Mouse (Mus musculus) megakaryocyte, embryonic 14.5 days (primary cell): ENCODE measurements at regions not wholly inside any gene's neighbourhood (a gene's known extent, or its start where the extent isn't known, plus 50 kb on each side); places are given as distances from the start of the nearest gene placed in this dataset.

Experiments used
- H3K27me3 ChIP-seq: replicated peaks from 2 replicates; pipeline ENCODE3; 2012; ENCODE audit warnings: inconsistent platforms
- H3K36me3 ChIP-seq: replicated peaks from 2 replicates; pipeline ENCODE3; 2012; ENCODE audit warnings: low read length, inconsistent platforms, mixed read lengths
- H3K4me1 ChIP-seq: 2 replicates; pipeline ENCODE4 v1.6.1; 2012; ENCODE audit warnings: inconsistent platforms
- H3K4me3 ChIP-seq: replicated peaks from 2 replicates; pipeline ENCODE3; 2012; ENCODE audit warnings: moderate library complexity, mild to moderate bottlenecking, inconsistent platforms
- H3K9me3 ChIP-seq: 2 replicates; pipeline ENCODE4 v1.6.1; 2012; ENCODE audit warnings: inconsistent platforms
- FLI1 ChIP-seq: IDR thresholded peaks from 2 replicates; pipeline ENCODE4 v1.6.1; 2012; ENCODE audit warnings: low read length, inconsistent platforms, mixed read lengths
- GATA1 ChIP-seq: IDR thresholded peaks from 3 replicates; pipeline ENCODE4 v1.6.1; 2012; ENCODE audit warnings: mixed read lengths, low read length, inconsistent platforms, borderline replicate concordance

DNA sequence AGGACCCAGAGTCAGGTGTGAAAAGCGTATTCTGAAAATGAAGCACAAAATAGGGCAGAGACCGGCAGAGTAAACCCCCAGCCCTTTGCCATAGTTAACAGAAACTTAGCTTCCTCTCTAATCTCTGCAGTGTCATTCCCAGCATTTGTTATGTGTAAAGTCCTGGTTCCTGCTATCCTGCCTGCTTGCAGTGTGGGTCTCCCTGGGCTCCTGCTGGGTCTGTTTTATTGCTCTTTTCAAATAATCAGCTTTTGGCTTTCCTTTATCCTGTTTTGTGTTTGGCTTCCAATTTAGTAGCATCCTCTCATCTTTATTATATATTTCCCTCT is 128.3 kb downstream of the 4933412E24Rik start:
- H3K4me3 ChIP-seq: peak overlapping the region; percentile 66
- TF ChIP-seq GATA1 (no peak), FLI1 (no peak)
- H3K36me3 ChIP-seq: no peaks in the 10 kb centered on the region
- no peaks in the 10 kb centered on the region for H3K27me3 ChIP-seq
- no peaks in the 10 kb centered on the region for H3K9me3 ChIP-seq
- peaks cover 9% of the 10 kb centered on the region for H3K4me1 ChIP-seq

DNA sequence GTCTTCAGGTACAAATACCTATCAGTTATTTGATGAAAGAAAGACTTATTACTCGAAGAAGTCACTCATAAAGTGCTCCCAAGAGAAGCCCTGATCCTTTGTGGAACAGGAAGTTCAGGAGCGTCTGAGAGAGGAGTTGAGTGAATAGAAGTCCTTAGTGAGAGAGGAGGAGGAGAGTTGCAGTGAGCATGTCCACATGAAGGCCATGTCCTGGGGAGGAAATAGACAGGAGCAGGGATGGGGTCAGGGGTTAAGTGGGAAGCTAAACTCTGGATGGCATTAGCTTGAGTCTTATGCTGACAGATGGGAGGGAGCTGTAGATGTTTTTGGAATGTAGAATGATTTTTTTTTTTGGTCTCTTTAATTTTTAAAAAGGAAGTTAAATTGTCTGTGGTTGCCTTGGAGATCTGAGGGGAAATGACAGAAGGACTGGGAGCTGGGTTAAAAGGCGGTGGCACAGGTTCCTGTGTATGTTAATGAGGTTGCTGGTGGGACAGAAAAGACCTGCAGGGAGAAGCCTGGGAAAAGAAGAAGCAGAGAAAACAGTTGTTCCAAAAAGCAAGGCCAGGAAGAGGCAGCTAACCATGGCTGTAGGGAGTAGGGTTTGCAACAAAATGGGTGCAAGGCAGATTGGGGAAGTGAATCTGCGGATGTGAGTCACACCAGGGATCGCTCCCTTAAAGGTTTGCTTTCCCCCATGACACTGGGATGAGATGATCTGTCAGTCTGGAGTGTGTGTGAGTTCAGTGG is 128.9 kb downstream of the 4933412E24Rik start:
- TF ChIP-seq GATA1 (no peak), FLI1 (no peak)
- Histone ChIP-seq H3K4me1 (peaks cover 9% of the 10 kb centered on the region), H3K27me3 (no peaks in the 10 kb centered on the region), H3K4me3 (peak overlapping the region; percentile 66), H3K9me3 (no peaks in the 10 kb centered on the region), H3K36me3 (no peaks in the 10 kb centered on the region)

DNA sequence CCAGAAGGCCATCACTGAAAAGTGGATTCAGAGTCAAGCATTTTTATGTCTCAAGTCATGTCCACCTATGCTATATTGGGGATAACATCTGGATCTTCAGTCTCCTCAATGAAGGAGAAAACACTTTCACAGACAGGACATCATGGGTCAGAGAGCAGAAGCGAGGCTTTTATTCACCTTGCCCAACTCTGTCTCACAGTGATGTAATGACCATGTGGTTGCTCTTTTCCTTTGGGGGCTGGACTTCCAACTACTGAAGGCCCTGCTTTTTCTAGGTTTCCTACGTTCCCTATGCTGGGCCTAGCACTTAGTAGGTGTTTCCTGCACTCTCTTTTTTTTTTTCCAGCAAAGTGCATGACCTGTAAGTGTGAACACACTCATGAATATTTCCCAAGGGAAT is 130.4 kb downstream of the 4933412E24Rik start:
- H3K4me1 ChIP-seq: peaks cover 9% of the 10 kb centered on the region
- TF ChIP-seq FLI1 (no peak), GATA1 (no peak)
- no peaks in the 10 kb centered on the region for H3K36me3 ChIP-seq
- H3K4me3 ChIP-seq: no peak overlapping the region
- no peaks in the 10 kb centered on the region for H3K9me3 ChIP-seq
- H3K27me3 ChIP-seq: no peaks in the 10 kb centered on the region

DNA sequence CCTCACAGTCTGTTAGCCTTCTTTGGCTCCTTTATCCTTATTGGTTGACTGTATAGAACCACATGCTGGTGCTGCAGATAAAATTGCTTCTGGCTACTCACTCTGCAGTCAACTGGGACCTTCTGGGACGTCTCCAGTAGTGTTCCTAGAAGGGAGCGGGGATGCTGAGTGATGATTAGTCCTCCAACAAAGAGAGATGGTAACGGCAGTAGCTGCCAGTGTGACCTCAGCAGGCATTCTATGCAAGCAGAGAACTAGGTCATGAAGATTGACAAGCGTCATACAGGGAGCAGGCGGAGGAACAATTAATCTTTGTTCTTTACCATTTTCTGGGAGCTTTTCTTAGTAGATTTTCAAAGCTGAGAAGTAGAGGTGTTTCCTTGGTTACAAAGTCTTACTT is 134.0 kb downstream of the 4933412E24Rik start:
- Histone ChIP-seq H3K4me3 (no peak overlapping the region), H3K36me3 (no peaks in the 10 kb centered on the region), H3K4me1 (peaks cover 2% of the 10 kb centered on the region; the same call in 1 of the 2 replicates), H3K27me3 (no peaks in the 10 kb centered on the region), H3K9me3 (no peaks in the 10 kb centered on the region)
- TF ChIP-seq GATA1: no peak
- no peak for TF ChIP-seq FLI1

DNA sequence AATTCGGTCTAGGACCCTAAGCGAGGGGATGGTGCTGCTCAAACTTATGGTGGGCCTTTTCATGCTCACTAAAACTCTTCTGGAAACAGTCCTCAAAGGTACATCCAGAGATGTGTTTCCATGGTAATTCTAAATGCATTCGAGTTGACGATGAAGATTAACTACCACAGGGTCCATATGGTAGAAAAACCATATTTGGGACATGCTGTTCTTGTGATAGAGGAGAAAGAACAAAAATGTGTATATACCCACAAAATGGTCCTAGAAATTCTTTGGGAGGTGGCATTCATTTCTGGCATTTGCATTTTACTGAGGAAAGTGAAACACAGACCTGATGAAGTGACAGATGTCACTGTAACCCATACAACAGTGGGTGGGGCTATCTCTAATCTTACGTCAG is 136.0 kb downstream of the 4933412E24Rik start:
- TF ChIP-seq GATA1 (no peak), FLI1 (no peak)
- no peaks in the 10 kb centered on the region for H3K9me3 ChIP-seq
- peaks cover 1% of the 10 kb centered on the region for H3K27me3 ChIP-seq
- no peaks in the 10 kb centered on the region for H3K4me1 ChIP-seq
- no peak overlapping the region for H3K4me3 ChIP-seq
- H3K36me3 ChIP-seq: no peaks in the 10 kb centered on the region

DNA sequence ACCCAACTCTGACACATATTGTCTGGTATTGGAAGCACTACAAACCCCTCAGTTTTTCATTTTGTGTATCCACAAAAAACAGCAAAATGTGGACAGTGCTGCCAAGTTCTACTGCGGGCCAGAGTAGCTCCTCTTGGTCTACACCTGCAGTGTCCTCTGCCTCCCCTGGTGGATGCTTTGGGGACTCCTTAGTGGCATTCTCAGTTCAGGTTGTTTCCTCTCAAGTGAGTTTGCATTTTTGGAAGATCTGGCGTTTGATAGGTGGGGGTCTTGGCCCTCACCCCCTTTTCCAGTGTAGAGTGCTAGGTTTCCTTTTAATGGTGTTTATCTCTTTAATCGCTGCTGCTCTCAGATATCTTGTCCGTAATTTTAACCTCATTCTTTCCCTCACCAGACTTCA is 137.1 kb downstream of the 4933412E24Rik start:
- TF ChIP-seq GATA1: no peak
- no peak for TF ChIP-seq FLI1
- Histone ChIP-seq H3K4me1 (no peaks in the 10 kb centered on the region), H3K9me3 (no peaks in the 10 kb centered on the region), H3K27me3 (peaks cover 1% of the 10 kb centered on the region), H3K4me3 (no peak overlapping the region), H3K36me3 (no peaks in the 10 kb centered on the region)

DNA sequence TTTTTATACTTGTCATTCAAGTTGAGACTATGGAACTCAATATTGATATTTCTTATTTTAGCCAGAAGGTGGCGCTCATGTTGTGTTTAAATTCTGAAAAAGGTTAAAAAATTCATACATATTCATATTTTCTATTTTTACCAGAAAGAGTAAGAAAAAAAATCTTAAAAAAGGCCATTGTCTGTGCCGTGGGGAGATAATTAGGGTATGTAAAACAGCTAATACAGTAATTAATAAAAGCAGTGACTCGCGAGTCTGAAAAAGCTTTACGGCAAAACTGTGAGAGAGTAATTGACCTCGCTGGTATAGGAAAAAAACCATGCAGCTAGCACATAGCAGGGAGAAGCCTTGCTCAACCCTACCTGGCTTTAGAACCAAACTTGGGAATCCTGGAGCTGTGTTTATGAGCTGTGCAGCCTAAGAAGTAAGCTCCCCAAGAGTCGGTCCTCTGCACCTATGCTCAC is 140.1 kb downstream of the 4933412E24Rik start:
- peaks cover 1% of the 10 kb centered on the region for H3K27me3 ChIP-seq
- H3K4me3 ChIP-seq: no peak overlapping the region
- no peaks in the 10 kb centered on the region for H3K9me3 ChIP-seq
- H3K4me1 ChIP-seq: no peaks in the 10 kb centered on the region
- TF ChIP-seq GATA1: no peak
- TF ChIP-seq FLI1: no peak
- no peaks in the 10 kb centered on the region for H3K36me3 ChIP-seq

DNA sequence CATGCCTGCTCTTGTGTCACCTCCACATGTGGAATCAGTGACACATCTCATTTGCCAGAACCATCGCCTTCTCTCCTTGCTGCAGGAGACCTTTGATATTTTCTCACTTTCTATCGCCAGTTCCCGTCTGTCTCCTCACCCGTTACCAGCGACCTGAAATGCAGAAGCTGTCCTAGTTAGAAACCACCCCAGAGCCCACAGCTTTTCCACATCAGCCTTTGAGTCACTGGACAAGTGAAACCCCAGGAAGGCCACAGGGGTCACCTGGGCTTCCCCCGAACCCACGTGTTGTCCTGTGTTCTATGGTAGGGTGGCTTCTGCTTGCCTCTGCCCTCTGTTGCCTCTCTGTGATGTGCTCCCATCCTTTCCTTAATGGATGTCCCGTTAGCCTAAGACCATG is 149.7 kb downstream of the 4933412E24Rik start:
- no peaks in the 10 kb centered on the region for H3K36me3 ChIP-seq
- TF ChIP-seq GATA1 (no peak), FLI1 (no peak)
- no peaks in the 10 kb centered on the region for H3K27me3 ChIP-seq
- no peaks in the 10 kb centered on the region for H3K9me3 ChIP-seq
- no peak overlapping the region for H3K4me3 ChIP-seq
- H3K4me1 ChIP-seq: no peaks in the 10 kb centered on the region

DNA sequence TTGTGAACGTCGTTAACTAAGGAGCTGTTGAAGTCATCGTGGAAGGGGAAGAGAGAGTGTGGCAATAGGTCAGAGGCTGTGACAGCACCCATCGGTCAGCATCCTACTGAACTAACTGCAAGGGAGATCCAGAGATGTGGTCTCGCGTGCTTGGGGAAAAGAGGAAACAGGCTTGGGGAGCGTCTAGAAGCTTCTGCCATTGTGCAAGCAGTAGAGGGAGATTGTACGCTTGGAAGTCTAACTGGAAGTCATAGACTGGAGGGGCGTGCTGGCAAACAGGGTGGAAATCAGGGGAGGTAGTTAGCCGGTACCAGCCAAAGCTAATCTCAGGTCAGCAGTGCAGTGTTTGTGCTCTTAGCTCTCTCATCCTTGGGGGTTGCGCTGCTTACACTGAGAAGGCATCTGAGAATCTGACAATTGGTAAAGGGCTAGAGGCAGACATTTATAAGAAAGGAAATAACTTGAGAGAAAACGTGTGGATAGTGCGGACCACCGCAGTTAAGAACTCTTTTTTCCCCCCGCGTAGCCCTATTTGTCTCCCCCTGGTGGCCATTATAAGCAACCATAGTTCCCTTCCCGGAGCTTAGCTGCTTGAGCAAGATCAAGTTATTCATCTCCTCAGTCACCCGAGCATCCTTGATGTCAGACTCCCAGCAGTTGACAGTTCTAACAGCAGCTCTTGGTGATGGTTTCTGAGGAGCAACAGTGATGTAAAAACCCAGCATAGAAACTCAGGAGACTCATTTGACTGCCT is 151.5 kb downstream of the 4933412E24Rik start:
- TF ChIP-seq GATA1 (no peak), FLI1 (no peak)
- H3K36me3 ChIP-seq: no peaks in the 10 kb centered on the region
- no peaks in the 10 kb centered on the region for H3K4me1 ChIP-seq
- no peaks in the 10 kb centered on the region for H3K9me3 ChIP-seq
- peak overlapping the region; percentile 48 for H3K4me3 ChIP-seq
- no peaks in the 10 kb centered on the region for H3K27me3 ChIP-seq
